Mouse (Mus musculus) brain, embryonic 14.5 days (tissue): ENCODE data around the gene Atxn1.

Experiments used
- CTCF ChIP-seq: fragments of 200-500 bp; IDR thresholded peaks from 2 replicates; pipeline ENCODE4 v1.5.1; 2012; ENCODE audit warnings: inconsistent platforms, mild to moderate bottlenecking, moderate library complexity, borderline replicate concordance; ENCODE audit not compliant: insufficient read depth, insufficient read length; ENCODE audit errors: extremely low read depth
- POLR2A ChIP-seq: fragments of 200-500 bp; IDR thresholded peaks from 2 replicates; pipeline ENCODE4 v1.6.1; 2012; ENCODE audit warnings: mild to moderate bottlenecking, inconsistent platforms, borderline replicate concordance; ENCODE audit not compliant: poor library complexity, insufficient read depth, insufficient read length, severe bottlenecking; ENCODE audit errors: extremely low read depth

DNA sequence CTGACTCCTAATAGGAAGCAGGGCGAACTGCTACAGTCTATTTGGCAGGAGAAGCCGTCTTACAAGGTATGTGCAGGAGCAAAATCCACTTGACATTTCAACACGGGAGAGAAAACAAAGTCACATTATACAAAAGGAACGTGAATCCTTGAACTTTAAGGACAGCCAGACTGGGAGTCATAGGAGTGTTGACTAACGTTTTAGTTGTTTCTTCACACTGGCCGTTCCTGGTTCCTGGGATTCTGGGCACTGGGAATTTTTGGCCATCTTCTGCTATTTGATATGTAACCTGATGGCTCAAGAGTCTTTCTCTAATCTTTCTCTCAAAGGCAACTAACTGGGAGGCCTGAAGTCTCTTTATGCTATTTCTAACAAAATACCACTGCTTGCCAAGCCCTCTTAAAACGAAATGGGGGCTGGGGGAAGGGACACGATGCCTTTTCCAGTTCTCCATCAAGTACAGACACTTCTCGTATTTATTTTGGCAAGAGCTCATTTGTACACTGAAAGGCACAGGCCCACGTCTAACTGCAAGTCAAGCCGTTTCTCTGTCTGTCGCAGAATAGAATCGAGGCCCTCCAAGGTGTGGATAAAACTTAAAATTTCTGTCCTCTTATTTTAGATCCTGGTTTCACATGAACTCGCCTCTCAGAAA, 4.4 kb downstream of the Atxn1 start:
- TF ChIP-seq POLR2A: no peak
- no peak for TF ChIP-seq CTCF
